7 mouse cellular contexts compared by ENCODE assay signal in genomic region chr5:43781977-43782930, GRCm38 (mm10). TPM values are rescaled to one million over a fixed set of nuclear protein-coding genes. Genes with fewer than 3 reads are reported as not detected.
DNase-seq lines count a peak whose midpoint lies in the region; ATAC-seq lines count a peak whose summit lies in the region.

No protein-coding gene starts in this region.

- no peaks in the 10 kb centered on the region for H3K36me3 ChIP-seq in limb, embryonic 12.5 days
- no peaks in the 10 kb centered on the region for H3K36me3 ChIP-seq in midbrain, embryonic 14.5 days (ENCODE audit: control insufficient read depth, insufficient read depth, low read length)

- H3K27me3 ChIP-seq in limb, embryonic 12.5 days = no peaks in the 10 kb centered on the region
- H3K27me3 ChIP-seq in midbrain, embryonic 14.5 days (ENCODE audit: control insufficient read depth, insufficient read depth, low read length) = no peaks in the 10 kb centered on the region

- H3K9ac ChIP-seq in limb, embryonic 12.5 days (replicated peaks) = peak overlapping the region; percentile 98
- H3K9ac ChIP-seq in midbrain, embryonic 14.5 days (replicated peaks; ENCODE audit: low read length) = peak overlapping the region; percentile 93

- peak overlapping the region; percentile 97 for H3K27ac ChIP-seq in limb, embryonic 12.5 days
- H3K27ac ChIP-seq in midbrain, embryonic 14.5 days (replicated peaks; ENCODE audit: low read depth, low read length) = peak overlapping the region; percentile 99

- DNase-seq in adrenal gland, postnatal 14 days = peak; percentile 88
- peak; percentile 84 for DNase-seq in embryo, embryonic 9.5 days (ENCODE audit: extremely low spot score)
- DNase-seq in kidney, adult 11 months = peak; percentile 78
- peak; percentile 95 for DNase-seq in midbrain, embryonic 14.5 days
- DNase-seq in spleen, adult 18-20 months = peak; percentile 72 to 81

- ATAC-seq in granulocyte monocyte progenitor cell, adult 5-6 weeks (replicated peaks; ENCODE audit: poor library complexity, severe bottlenecking) = peak; percentile 63
- ATAC-seq in limb, embryonic 12.5 days (ENCODE audit: insufficient number of reproducible peaks, insufficient read depth, low FRiP score, low TSS enrichment, low read depth) = peak; percentile 93
- peak; percentile 94 for ATAC-seq in midbrain, embryonic 14.5 days (ENCODE audit: low FRiP score, low TSS enrichment)

- WGBS in limb, embryonic 12.5 days = 3% methylated on average over 76 of the region's 82 CpGs
- 3% methylated on average over 82 of the region's 82 CpGs for WGBS in midbrain, embryonic 14.5 days

- peaks cover 9% of the 10 kb centered on the region for H3K4me1 ChIP-seq in limb, embryonic 12.5 days (replicated peaks)
- peaks cover 6% of the 10 kb centered on the region for H3K4me1 ChIP-seq in midbrain, embryonic 14.5 days (ENCODE audit: control insufficient read depth, insufficient read depth, low read length)

- H3K9me3 ChIP-seq in limb, embryonic 12.5 days = no peaks in the 10 kb centered on the region
- H3K9me3 ChIP-seq in midbrain, embryonic 14.5 days (ENCODE audit: control insufficient read depth, low read length) = no peaks in the 10 kb centered on the region

- H3K4me2 ChIP-seq in limb, embryonic 12.5 days = peak overlapping the region; percentile 70
- peak overlapping the region; percentile 74 for H3K4me2 ChIP-seq in midbrain, embryonic 14.5 days (ENCODE audit: low read length)

- peak overlapping the region; percentile 91 for H3K4me3 ChIP-seq in limb, embryonic 12.5 days (replicated peaks)
- H3K4me3 ChIP-seq in midbrain, embryonic 14.5 days (replicated peaks; ENCODE audit: low read depth, low read length) = peak overlapping the region; percentile 80

RNA-seq across cellular contexts. Expression of gene Bst1, which starts 36.4 kb away (rescaled TPM):
- 1.3 and 3.9 TPM in 2 replicates for total RNA-seq in adrenal gland, postnatal 14 days (2021)
- total RNA-seq in granulocyte monocyte progenitor cell, adult 5-6 weeks (2014; fragmentation: Nextera tagmentation) = 1.8 TPM in 1 of 2 replicates, not detected in the other
- total RNA-seq in granulocyte monocyte progenitor cell, adult 5-6 weeks (2017) = 0.46 and 1.0 TPM in 2 replicates
- not detected in 2 replicates for polyA plus RNA-seq in limb, embryonic 12.5 days (2016; fragmentation: Nextera tagmentation; extraction: Ambion mirVana)
- polyA plus RNA-seq in midbrain, embryonic 14.5 days (2014; fragmentation: Nextera tagmentation; extraction: Ambion mirVana) = not detected in 2 replicates

RNA-seq across cellular contexts. Expression of gene Fbxl5, which starts 39.2 kb away (rescaled TPM):
- 49.5 and 55.5 TPM in 2 replicates for total RNA-seq in adrenal gland, postnatal 14 days (2021)
- total RNA-seq in granulocyte monocyte progenitor cell, adult 5-6 weeks (2014; fragmentation: Nextera tagmentation) = 31.2 and 47.8 TPM in 2 replicates
- 46.3 and 61.3 TPM in 2 replicates for total RNA-seq in granulocyte monocyte progenitor cell, adult 5-6 weeks (2017)
- 56.9 and 58.4 TPM in 2 replicates for polyA plus RNA-seq in limb, embryonic 12.5 days (2016; fragmentation: Nextera tagmentation; extraction: Ambion mirVana)
- 76.2 and 102 TPM in 2 replicates for polyA plus RNA-seq in midbrain, embryonic 14.5 days (2014; fragmentation: Nextera tagmentation; extraction: Ambion mirVana)

Comparison
In these comparisons a context has a peak if more than half of its experiments do, and no peak if none do; other contexts are left out.
1. Peak in every context shown above with its lines: DNase-seq, ATAC-seq, H3K4me3 ChIP-seq and H3K27ac ChIP-seq.